Mouse (Mus musculus) CD4-positive, CD25-positive, alpha-beta regulatory T cell, adult 9 weeks (primary cell): ENCODE results near the gene Ppil4. TPM values are rescaled to one million over a fixed set of nuclear protein-coding genes. Genes with fewer than 3 reads are reported as not detected.

Source experiments
- polyA plus RNA-seq: library from polyadenylated mRNA; unstranded; fragments of 100-300 nt; shearing (Covaris generic); gene quantifications from one replicate; pipeline ENCODE4 v1.2.1, GENCODE M21; 2017

The Ppil4 gene
- 110 TPM for polyA plus RNA-seq

DNA sequence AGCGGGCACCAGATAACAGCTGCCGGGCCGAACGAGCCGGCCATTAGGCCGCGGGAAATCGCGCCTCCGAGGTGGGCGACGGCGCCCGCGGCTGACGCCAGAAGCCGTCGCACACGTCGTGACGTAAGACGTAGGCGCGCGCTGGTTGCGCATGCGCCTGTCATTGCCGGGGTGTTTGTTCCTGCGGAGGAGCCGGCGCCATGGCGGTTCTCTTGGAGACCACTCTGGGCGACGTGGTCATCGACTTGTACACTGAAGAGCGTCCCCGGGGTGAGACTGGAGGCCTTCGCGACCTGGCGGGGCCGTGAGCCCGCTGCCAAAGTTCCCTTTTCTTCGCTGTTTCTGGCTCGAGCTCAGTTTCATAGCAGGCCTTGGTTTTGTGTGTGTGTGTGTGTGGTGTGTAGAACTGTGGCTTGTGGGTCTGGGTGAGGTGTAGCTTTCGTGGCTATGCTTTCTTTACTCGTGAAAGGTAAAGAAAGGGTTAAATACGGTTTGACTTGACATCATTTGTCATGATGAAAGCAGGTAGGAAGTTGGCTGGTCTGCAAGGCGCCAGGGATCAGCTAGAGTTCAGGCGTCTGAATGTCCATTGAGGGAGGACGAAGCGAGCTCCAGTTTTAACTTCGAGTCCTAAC, at the start of gene Ppil4, which contains the start of gene Ginm1:
Ppil4 (plus strand) TSS at position 141 of the 635 bp plus-strand sequence.
Ginm1 (minus strand) TSS at position 74 of the 635 bp plus-strand sequence.

GRCm38 (mm10) chr10:7832171-7832676, 39.5 kb downstream of the Ppil4 start, which contains the start of gene Zc3h12d:
Gene Zc3h12d, plus strand, starts transcription at chr10:7832470.

Other genes starting within 250 kb of the Ppil4 start
- 0.22 TPM for gene Lrp11, start 203.1 kb upstream of the Ppil4 start, polyA plus RNA-seq
- gene Nup43, start 125.4 kb upstream of the Ppil4 start, polyA plus RNA-seq = 25.8 TPM
- gene Pcmt1, start 111.8 kb upstream of the Ppil4 start, polyA plus RNA-seq = 117 TPM
- 2.7 TPM for gene Lats1, start 111.7 kb upstream of the Ppil4 start, polyA plus RNA-seq
- gene Katna1, start 66.9 kb upstream of the Ppil4 start, polyA plus RNA-seq = 91.3 TPM
- 70.2 TPM for gene Ginm1, start 67 bp upstream of the Ppil4 start, polyA plus RNA-seq
- 16.0 TPM for gene Zc3h12d, start 39.6 kb downstream of the Ppil4 start, polyA plus RNA-seq
- 12.4 TPM for gene Tab2, start 163.3 kb downstream of the Ppil4 start, polyA plus RNA-seq